Mouse (Mus musculus): ENCODE measurements around the gene Uap1l1. TPM values are rescaled to one million over a fixed set of nuclear protein-coding genes. Genes with fewer than 3 reads are reported as not detected.

The Uap1l1 gene
- polyA plus RNA-seq, 1 experiment from 2014 or later = 6.8 TPM

Other genes starting within 250 kb of the Uap1l1 start
- gene Nrarp, start 184.9 kb downstream of the Uap1l1 start, polyA plus RNA-seq (2014; fragmentation: Nextera tagmentation; extraction: Ambion mirVana) = 15.6 and 19.9 TPM in 2 replicates
- gene Tor4a, start 168.8 kb downstream of the Uap1l1 start, polyA plus RNA-seq (2014; fragmentation: Nextera tagmentation; extraction: Ambion mirVana) = 2.0 and 2.2 TPM in 2 replicates
- 88.0 and 91.6 TPM in 2 replicates for gene Nelfb, start 154.2 kb downstream of the Uap1l1 start, polyA plus RNA-seq (2014; fragmentation: Nextera tagmentation; extraction: Ambion mirVana)
- gene Stpg3, start 151.0 kb downstream of the Uap1l1 start, polyA plus RNA-seq (2014; fragmentation: Nextera tagmentation; extraction: Ambion mirVana) = not detected in 2 replicates
- not detected in 2 replicates for gene Fam166a, start 146.9 kb downstream of the Uap1l1 start, polyA plus RNA-seq (2014; fragmentation: Nextera tagmentation; extraction: Ambion mirVana)
- gene Tubb4b, start 141.0 kb downstream of the Uap1l1 start, polyA plus RNA-seq (2014; fragmentation: Nextera tagmentation; extraction: Ambion mirVana) = 382 and 411 TPM in 2 replicates
- not detected in 2 replicates for gene Slc34a3, start 131.3 kb downstream of the Uap1l1 start, polyA plus RNA-seq (2014; fragmentation: Nextera tagmentation; extraction: Ambion mirVana)
- gene Rnf224, start 128.9 kb downstream of the Uap1l1 start, polyA plus RNA-seq (2014; fragmentation: Nextera tagmentation; extraction: Ambion mirVana) = not detected in 2 replicates
- 166 and 177 TPM in 2 replicates for gene Rnf208, start 123.4 kb downstream of the Uap1l1 start, polyA plus RNA-seq (2014; fragmentation: Nextera tagmentation; extraction: Ambion mirVana)
- 0.59 TPM in 1 of 2 replicates, not detected in the other for gene Cysrt1, start 123.2 kb downstream of the Uap1l1 start, polyA plus RNA-seq (2014; fragmentation: Nextera tagmentation; extraction: Ambion mirVana)
- 2.9 and 5.3 TPM in 2 replicates for gene AL732309.1, start 118.8 kb downstream of the Uap1l1 start, polyA plus RNA-seq (2014; fragmentation: Nextera tagmentation; extraction: Ambion mirVana)
- 9.8 and 12.5 TPM in 2 replicates for gene Tmem203, start 110.2 kb downstream of the Uap1l1 start, polyA plus RNA-seq (2014; fragmentation: Nextera tagmentation; extraction: Ambion mirVana)
- gene Tprn, start 103.1 kb downstream of the Uap1l1 start, polyA plus RNA-seq (2014; fragmentation: Nextera tagmentation; extraction: Ambion mirVana) = 13.4 and 14.7 TPM in 2 replicates
- 175 and 190 TPM in 2 replicates for gene Ssna1, start 93.2 kb downstream of the Uap1l1 start, polyA plus RNA-seq (2014; fragmentation: Nextera tagmentation; extraction: Ambion mirVana)
- 113 and 114 TPM in 2 replicates for gene Anapc2, start 93.2 kb downstream of the Uap1l1 start, polyA plus RNA-seq (2014; fragmentation: Nextera tagmentation; extraction: Ambion mirVana)
- not detected in 2 replicates for gene Tmem210, start 77.5 kb downstream of the Uap1l1 start, polyA plus RNA-seq (2014; fragmentation: Nextera tagmentation; extraction: Ambion mirVana)
- not detected in 2 replicates for gene Lrrc26, start 75.8 kb downstream of the Uap1l1 start, polyA plus RNA-seq (2014; fragmentation: Nextera tagmentation; extraction: Ambion mirVana)
- 57.2 and 68.4 TPM in 2 replicates for gene Grin1, start 46.5 kb downstream of the Uap1l1 start, polyA plus RNA-seq (2014; fragmentation: Nextera tagmentation; extraction: Ambion mirVana)
- 51.6 and 66.0 TPM in 2 replicates for gene Man1b1, start 33.3 kb downstream of the Uap1l1 start, polyA plus RNA-seq (2014; fragmentation: Nextera tagmentation; extraction: Ambion mirVana)
- gene Dpp7, start 9.3 kb downstream of the Uap1l1 start, polyA plus RNA-seq (2014; fragmentation: Nextera tagmentation; extraction: Ambion mirVana) = 21.5 and 24.7 TPM in 2 replicates
- 10.0 and 10.8 TPM in 2 replicates for gene Sapcd2, start 6.6 kb upstream of the Uap1l1 start, polyA plus RNA-seq (2014; fragmentation: Nextera tagmentation; extraction: Ambion mirVana)
- gene Entpd2, start 30.2 kb upstream of the Uap1l1 start, polyA plus RNA-seq (2014; fragmentation: Nextera tagmentation; extraction: Ambion mirVana) = 2.6 and 3.3 TPM in 2 replicates
- gene Npdc1, start 33.7 kb upstream of the Uap1l1 start, polyA plus RNA-seq (2014; fragmentation: Nextera tagmentation; extraction: Ambion mirVana) = 365 and 378 TPM in 2 replicates
- 0.37 TPM in 1 of 2 replicates, not detected in the other for gene Fut7, start 57.6 kb upstream of the Uap1l1 start, polyA plus RNA-seq (2014; fragmentation: Nextera tagmentation; extraction: Ambion mirVana)
- gene Abca2, start 63.0 kb upstream of the Uap1l1 start, polyA plus RNA-seq (2014; fragmentation: Nextera tagmentation; extraction: Ambion mirVana) = 15.6 and 17.3 TPM in 2 replicates
- 2.2 and 2.6 TPM in 2 replicates for gene Clic3, start 91.2 kb upstream of the Uap1l1 start, polyA plus RNA-seq (2014; fragmentation: Nextera tagmentation; extraction: Ambion mirVana)
- 93.1 and 109 TPM in 2 replicates for gene Paxx, start 95.4 kb upstream of the Uap1l1 start, polyA plus RNA-seq (2014; fragmentation: Nextera tagmentation; extraction: Ambion mirVana)
- gene Ptgds, start 104.4 kb upstream of the Uap1l1 start, polyA plus RNA-seq (2014; fragmentation: Nextera tagmentation; extraction: Ambion mirVana) = 230 and 390 TPM in 2 replicates
- not detected in 2 replicates for gene Lcn12, start 128.2 kb upstream of the Uap1l1 start, polyA plus RNA-seq (2014; fragmentation: Nextera tagmentation; extraction: Ambion mirVana)
- gene Fbxw5, start 135.1 kb upstream of the Uap1l1 start, polyA plus RNA-seq (2014; fragmentation: Nextera tagmentation; extraction: Ambion mirVana) = 116 and 118 TPM in 2 replicates
- 4.1 and 5.5 TPM in 2 replicates for gene C8g, start 136.0 kb upstream of the Uap1l1 start, polyA plus RNA-seq (2014; fragmentation: Nextera tagmentation; extraction: Ambion mirVana)
- gene Traf2, start 181.3 kb upstream of the Uap1l1 start, polyA plus RNA-seq (2014; fragmentation: Nextera tagmentation; extraction: Ambion mirVana) = 15.6 and 16.3 TPM in 2 replicates
- gene Edf1, start 192.2 kb upstream of the Uap1l1 start, polyA plus RNA-seq (2014; fragmentation: Nextera tagmentation; extraction: Ambion mirVana) = 353 and 366 TPM in 2 replicates
- gene Mamdc4, start 209.2 kb upstream of the Uap1l1 start, polyA plus RNA-seq (2014; fragmentation: Nextera tagmentation; extraction: Ambion mirVana) = 1.3 and 1.7 TPM in 2 replicates
- gene Phpt1, start 209.5 kb upstream of the Uap1l1 start, polyA plus RNA-seq (2014; fragmentation: Nextera tagmentation; extraction: Ambion mirVana) = 171 and 187 TPM in 2 replicates
- 10.8 and 12.7 TPM in 2 replicates for gene Ajm1, start 216.1 kb upstream of the Uap1l1 start, polyA plus RNA-seq (2014; fragmentation: Nextera tagmentation; extraction: Ambion mirVana)
- 59.0 and 61.6 TPM in 2 replicates for gene Rabl6, start 242.8 kb upstream of the Uap1l1 start, polyA plus RNA-seq (2014; fragmentation: Nextera tagmentation; extraction: Ambion mirVana)

Measured in hindbrain, embryonic 14.5 days (tissue).